Mouse (Mus musculus) regulatory T cell (primary cell): Measurements from ENCODE around the gene Map1lc3b.
"Not testable (repeated sequence)": the region's sequence is repeated elsewhere in the genome, so short reads cannot be mapped to it uniquely, and the experiment has no call there.

ENCODE experiments used
- in situ Hi-C: fragments of 300-600 bp; cut with MboI, MseI; formaldehyde crosslinking; loops from one replicate; pipeline ENCODE4 v1.15.1; 2025; ENCODE audit warnings: high pct_unique_total_duplicates

Map1lc3b gene

GRCm38 (mm10) chr8:121572121-121572520 lies 18.0 kb upstream of the Map1lc3b start:
- in situ Hi-C loops, result loop anchor here (10.0 kb wide), 1 partner anchor 993 kb away; the partner anchor contains the start of gene Cdt1

- in situ Hi-C loops, result loop anchor here (10.0 kb wide), 1 partner anchor 992 kb away; the partner anchor contains the start of gene Cdt1
Measured at GRCm38 (mm10) chr8:121573275-121573674, 16.9 kb upstream of the Map1lc3b start.

- in situ Hi-C loops, result loop anchor here (10.0 kb wide), 1 partner anchor 989 kb away; the partner anchor contains the start of gene Cdt1
Measured at GRCm38 (mm10) chr8:121575661-121576060, 14.5 kb upstream of the Map1lc3b start.

- in situ Hi-C loops, result loop anchor here (10.0 kb wide), 1 partner anchor 987 kb away; the partner anchor contains the start of gene Cdt1
Measured at GRCm38 (mm10) chr8:121577751-121578675, 12.1 kb upstream of the Map1lc3b start.

- in situ Hi-C loops, result loop anchor here (10.0 kb wide), 1 partner anchor 986 kb away; the partner anchor contains the start of gene Cdt1
Measured at GRCm38 (mm10) chr8:121578676-121579451, 11.3 kb upstream of the Map1lc3b start, which contains the start of gene Fbxo31. Gene Fbxo31, minus strand, starts transcription at chr8:121578806.

GRCm38 (mm10) chr8:121580465-121580864 lies 9.7 kb upstream of the Map1lc3b start:
- in situ Hi-C loops, result loop anchor here (10.0 kb wide), 1 partner anchor 1746 kb away; no protein-coding TSS in a partner anchor

GRCm38 (mm10) chr8:121583653-121584052 lies 6.5 kb upstream of the Map1lc3b start:
- in situ Hi-C loops, result loop anchor here (10.0 kb wide), 1 partner anchor 1749 kb away; no protein-coding TSS in a partner anchor

GRCm38 (mm10) chr8:121584730-121585129 lies 5.4 kb upstream of the Map1lc3b start:
- in situ Hi-C loops, result loop anchor here (10.0 kb wide), 1 partner anchor 1750 kb away; no protein-coding TSS in a partner anchor

GRCm38 (mm10) chr8:121585159-121585825 lies 4.9 kb upstream of the Map1lc3b start:
- in situ Hi-C loops, result loop anchor here (10.0 kb wide), 1 partner anchor 1750 kb away; no protein-coding TSS in a partner anchor

- in situ Hi-C loops, result loop anchor here (10.0 kb wide), 1 partner anchor 1754 kb away; no protein-coding TSS in a partner anchor
Measured at GRCm38 (mm10) chr8:121588750-121589149, 1.4 kb upstream of the Map1lc3b start.

- in situ Hi-C loops, result loop anchor here (10.0 kb wide), 1 partner anchor 1754 kb away; no protein-coding TSS in a partner anchor
Measured at GRCm38 (mm10) chr8:121589205-121589726, 895 bp upstream of the Map1lc3b start.

- in situ Hi-C loops, result loop anchor here (5.0 kb wide), 1 partner anchor 44 kb away; no protein-coding TSS in a partner anchor
Measured at GRCm38 (mm10) chr8:121591178-121592066, 1.3 kb downstream of the Map1lc3b start.

- in situ Hi-C loops, result loop anchor here (5.0 kb wide), 1 partner anchor 46 kb away; no protein-coding TSS in a partner anchor
Measured at GRCm38 (mm10) chr8:121593293-121593692, 3.1 kb downstream of the Map1lc3b start.

- in situ Hi-C loops, result loop anchor here (5.0 kb wide), 1 partner anchor 47 kb away; no protein-coding TSS in a partner anchor
Measured at GRCm38 (mm10) chr8:121593983-121594382, 3.8 kb downstream of the Map1lc3b start.

- in situ Hi-C loops, result not testable (repeated sequence)
Measured at GRCm38 (mm10) chr8:121597492-121597891, 7.3 kb downstream of the Map1lc3b start.

- in situ Hi-C loops, result no loop called here
Measured at GRCm38 (mm10) chr8:121598190-121598589, 8.0 kb downstream of the Map1lc3b start.

GRCm38 (mm10) chr8:121598892-121599291 lies 8.7 kb downstream of the Map1lc3b start:
- in situ Hi-C loops, result no loop called here

GRCm38 (mm10) chr8:121599842-121600241 lies 9.7 kb downstream of the Map1lc3b start:
- in situ Hi-C loops, result no loop called here

GRCm38 (mm10) chr8:121602411-121602810 lies 12.2 kb downstream of the Map1lc3b start:
- in situ Hi-C loops, result no loop called here
